Mouse (Mus musculus) bone marrow macrophage, adult 2 months (primary cell): ENCODE results near the gene Mrps18a.

Experiments used
- CTCF ChIP-seq: IDR thresholded peaks from 2 replicates; pipeline ENCODE4 v1.5.1; 2012; ENCODE audit warnings: low read depth, mild to moderate bottlenecking, low read length, moderate library complexity
- POLR2A ChIP-seq: IDR thresholded peaks from 2 replicates; pipeline ENCODE4 v1.6.1; 2012; ENCODE audit warnings: mild to moderate bottlenecking, low read depth, low read length, borderline replicate concordance

DNA sequence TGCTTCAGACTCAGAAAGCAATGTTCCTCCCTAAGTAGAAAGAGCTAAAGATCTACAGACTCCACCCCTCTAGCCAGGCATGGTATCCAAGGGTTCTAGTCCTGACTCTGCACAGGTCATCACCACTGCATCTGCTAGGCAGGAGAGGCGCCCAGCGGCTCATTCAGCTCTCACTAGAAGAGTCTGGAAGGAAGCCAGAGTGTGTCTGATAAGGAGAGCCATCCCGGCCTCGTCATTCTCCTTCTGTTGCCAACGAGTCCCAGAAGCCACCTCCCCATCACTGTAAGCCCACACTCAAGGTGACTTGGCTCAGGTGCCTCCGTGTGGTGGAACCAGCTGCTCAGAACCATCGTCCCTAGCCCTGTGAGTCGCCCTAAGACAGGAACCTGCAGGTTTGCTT, 22.1 kb downstream of the Mrps18a start:
- TF ChIP-seq CTCF (no peak), POLR2A (no peak)
